Mouse (Mus musculus) bone marrow macrophage, adult 2 months (primary cell): ENCODE data around the gene Gpr152.

Experiments
- CTCF ChIP-seq: IDR thresholded peaks from 2 replicates; pipeline ENCODE4 v1.5.1; 2012; ENCODE audit warnings: low read depth, mild to moderate bottlenecking, low read length, moderate library complexity
- POLR2A ChIP-seq: IDR thresholded peaks from 2 replicates; pipeline ENCODE4 v1.6.1; 2012; ENCODE audit warnings: mild to moderate bottlenecking, low read depth, low read length, borderline replicate concordance

DNA sequence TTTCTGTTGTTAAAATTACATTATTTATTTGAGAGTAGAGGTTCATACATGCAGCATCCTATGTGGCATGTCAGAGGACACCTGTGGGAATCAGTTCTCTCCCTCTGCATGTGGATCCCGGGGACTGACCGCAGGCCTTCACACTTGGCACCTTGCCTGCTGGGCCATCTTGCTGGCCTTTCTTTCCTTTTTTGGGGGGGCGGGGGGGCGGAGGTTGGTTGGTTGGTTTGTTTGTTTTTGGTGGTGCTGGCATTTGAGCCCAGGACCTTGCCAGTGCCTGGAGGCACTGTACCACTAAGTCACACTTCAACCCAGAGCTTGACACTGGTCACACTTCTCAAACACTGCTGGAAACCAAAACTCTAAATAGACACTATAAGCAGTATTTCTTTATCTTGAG lies 5.2 kb upstream of the Gpr152 start:
- no peak for TF ChIP-seq POLR2A
- no peak for TF ChIP-seq CTCF
